Mouse (Mus musculus) ES-Bruce4 (cell line): ENCODE data around the gene Bmper. TPM values are rescaled to one million over a fixed set of nuclear protein-coding genes. Genes with fewer than 3 reads are reported as not detected.

ENCODE experiments used
- H3K27ac ChIP-seq: 2 replicates; pipeline ENCODE4 v1.5.1; 2012; ENCODE audit warnings: low read length, inconsistent platforms; ENCODE audit not compliant: insufficient read depth
- H3K27me3 ChIP-seq: 2 replicates; pipeline ENCODE4 v1.6.1; 2012; ENCODE audit warnings: mild to moderate bottlenecking, low read length, inconsistent platforms; ENCODE audit not compliant: control insufficient read depth, poor library complexity, insufficient read depth, severe bottlenecking
- H3K36me3 ChIP-seq: 2 replicates; pipeline ENCODE4 v1.6.1; 2012; ENCODE audit warnings: inconsistent platforms, mild to moderate bottlenecking, low read length, moderate library complexity; ENCODE audit not compliant: control insufficient read depth, poor library complexity, insufficient read depth, severe bottlenecking
- H3K4me1 ChIP-seq: one replicate; pipeline ENCODE4 v1.8.1; 2011; ENCODE audit warnings: low read length; ENCODE audit not compliant: control insufficient read depth, insufficient read depth
- H3K4me3 ChIP-seq: 2 replicates; pipeline ENCODE4 v1.5.1; 2011; ENCODE audit warnings: low read depth, mild to moderate bottlenecking, low read length
- H3K9ac ChIP-seq: 2 replicates; pipeline ENCODE4 v1.6.1; 2012; ENCODE audit warnings: low read depth, mild to moderate bottlenecking, inconsistent platforms; ENCODE audit not compliant: poor library complexity, severe bottlenecking
- H3K9me3 ChIP-seq: replicated peaks from 2 replicates; pipeline ENCODE4 v1.6.1; 2012; ENCODE audit warnings: mild to moderate bottlenecking, low read length, inconsistent platforms; ENCODE audit not compliant: control insufficient read depth, poor library complexity, insufficient read depth, severe bottlenecking
- CTCF ChIP-seq: IDR thresholded peaks from one replicate; pipeline ENCODE4 v1.8.1; 2011; ENCODE audit warnings: low read depth, low read length
- EP300 ChIP-seq: IDR thresholded peaks from 2 replicates; pipeline ENCODE4 v1.6.1; 2011; ENCODE audit warnings: low read depth, low read length; ENCODE audit not compliant: insufficient read depth
- POLR2A ChIP-seq: IDR thresholded peaks from one replicate; pipeline ENCODE4 v1.8.1; 2011; ENCODE audit warnings: low read length; ENCODE audit not compliant: insufficient read depth
- polyA plus RNA-seq: library from polyadenylated mRNA; stranded (reverse); fragments of >200 nt; gene quantifications from 2 replicates; pipeline ENCODE4 v1.2.4, GENCODE M21; 2011; ENCODE audit warnings: low read depth; ENCODE audit not compliant: missing spikeins, insufficient read depth, insufficient read length

Gene Bmper
- polyA plus RNA-seq, 1 experiment, result not detected

- no peak for TF ChIP-seq POLR2A
- TF ChIP-seq CTCF, result no peak
- no peak for TF ChIP-seq EP300
- H3K36me3 ChIP-seq, result no peaks in the 10 kb centered on the region
- no peak overlapping the region for H3K27ac ChIP-seq
- no peaks in the 10 kb centered on the region for H3K4me1 ChIP-seq
- no peaks in the 10 kb centered on the region for H3K27me3 ChIP-seq
- no peak overlapping the region for H3K4me3 ChIP-seq
- H3K9me3 ChIP-seq, result no peaks in the 10 kb centered on the region
- no peak overlapping the region for H3K9ac ChIP-seq
These were observed 20.0 kb downstream of the Bmper start for GRCm38 (mm10) chr9:23242911-23243310.

DNA sequence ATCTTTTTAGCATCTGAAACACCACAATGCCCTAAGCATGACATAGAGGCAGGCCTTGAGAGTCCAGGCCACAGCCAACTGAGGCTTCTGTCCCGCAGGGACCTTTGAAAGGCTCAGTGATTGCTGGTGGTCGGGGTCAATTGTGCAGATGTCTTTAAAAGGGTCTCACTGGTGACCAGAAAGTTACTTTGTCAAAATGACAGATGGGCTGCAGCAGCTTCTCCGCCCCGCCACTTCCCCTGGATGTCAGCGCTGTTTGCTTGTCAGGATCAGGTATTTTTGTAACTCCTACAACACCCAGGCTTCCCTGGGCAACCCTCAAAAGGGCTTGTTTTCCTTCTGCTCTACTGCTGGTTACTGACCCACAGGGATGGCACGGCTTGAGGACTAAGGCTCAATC is 21.0 kb downstream of the Bmper start:
- H3K27me3 ChIP-seq, result no peaks in the 10 kb centered on the region
- H3K9me3 ChIP-seq, result no peaks in the 10 kb centered on the region
- no peaks in the 10 kb centered on the region for H3K36me3 ChIP-seq
- TF ChIP-seq EP300, result no peak
- no peak for TF ChIP-seq CTCF
- no peak for TF ChIP-seq POLR2A
- H3K4me1 ChIP-seq, result no peaks in the 10 kb centered on the region
- no peak overlapping the region for H3K9ac ChIP-seq
- H3K4me3 ChIP-seq, result no peak overlapping the region
- no peak overlapping the region for H3K27ac ChIP-seq

- TF ChIP-seq POLR2A (no peak), CTCF (no peak), EP300 (no peak)
- Histone ChIP-seq H3K36me3 (no peaks in the 10 kb centered on the region), H3K27me3 (no peaks in the 10 kb centered on the region), H3K4me1 (no peaks in the 10 kb centered on the region), H3K9me3 (no peaks in the 10 kb centered on the region), H3K9ac (no peak overlapping the region), H3K27ac (no peak overlapping the region), H3K4me3 (no peak overlapping the region)
These were observed 23.5 kb downstream of the Bmper start for GRCm38 (mm10) chr9:23246389-23246788.

- no peaks in the 10 kb centered on the region for H3K36me3 ChIP-seq
- H3K9me3 ChIP-seq, result no peaks in the 10 kb centered on the region
- no peak overlapping the region for H3K9ac ChIP-seq
- H3K27me3 ChIP-seq, result no peaks in the 10 kb centered on the region
- H3K4me1 ChIP-seq, result no peaks in the 10 kb centered on the region
- TF ChIP-seq POLR2A (no peak), EP300 (no peak), CTCF (peak; percentile 94)
- H3K4me3 ChIP-seq, result no peak overlapping the region
- no peak overlapping the region for H3K27ac ChIP-seq
These were observed 27.1 kb downstream of the Bmper start for GRCm38 (mm10) chr9:23250026-23250425.

DNA sequence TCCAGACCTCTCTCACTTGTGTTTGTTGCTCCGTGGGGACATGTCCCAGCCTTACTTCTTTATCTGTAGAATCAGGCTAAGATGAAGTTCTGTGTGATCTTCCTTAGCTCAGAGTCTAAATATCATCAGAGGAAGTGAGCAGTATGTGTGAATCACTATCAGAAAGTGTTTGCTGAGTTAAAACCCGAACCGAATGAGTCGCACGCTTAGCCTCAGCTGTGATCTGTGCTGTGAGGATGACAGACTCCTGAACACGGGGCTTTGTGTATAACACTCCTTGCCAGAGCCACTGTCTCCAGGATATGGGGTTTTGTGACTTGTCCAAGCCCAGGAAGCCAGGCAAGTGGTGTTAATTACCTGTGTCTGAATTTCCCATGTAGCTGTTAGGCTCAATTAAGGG is 28.1 kb downstream of the Bmper start:
- Histone ChIP-seq H3K9me3 (no peaks in the 10 kb centered on the region), H3K4me3 (no peak overlapping the region), H3K27me3 (no peaks in the 10 kb centered on the region), H3K9ac (no peak overlapping the region), H3K36me3 (no peaks in the 10 kb centered on the region), H3K27ac (no peak overlapping the region), H3K4me1 (no peaks in the 10 kb centered on the region)
- TF ChIP-seq POLR2A (no peak), EP300 (no peak), CTCF (no peak)

- H3K36me3 ChIP-seq, result no peaks in the 10 kb centered on the region
- H3K27ac ChIP-seq, result no peak overlapping the region
- H3K4me3 ChIP-seq, result no peak overlapping the region
- H3K4me1 ChIP-seq, result no peaks in the 10 kb centered on the region
- TF ChIP-seq POLR2A (no peak), CTCF (no peak), EP300 (no peak)
- no peak overlapping the region for H3K9ac ChIP-seq
- no peaks in the 10 kb centered on the region for H3K9me3 ChIP-seq
- H3K27me3 ChIP-seq, result no peaks in the 10 kb centered on the region
These were observed 30.7 kb downstream of the Bmper start for GRCm38 (mm10) chr9:23253624-23254023.
